Comparison of ENCODE assay signal across 8 mouse cellular contexts in genomic region chr19:4126759-4127495, GRCm38 (mm10). TPM values are rescaled to one million over a fixed set of nuclear protein-coding genes. Genes with fewer than 3 reads are reported as not detected.
A peak's percentile ranks its signal among the peaks of the same experiment; 100 is the strongest.
DNase-seq lines count a peak whose midpoint lies in the region; ATAC-seq and TF ChIP-seq lines count a peak whose summit lies in the region.

No protein-coding gene starts in this region.

- H3K9me3 ChIP-seq in G1E (replicated peaks), result no peaks in the 10 kb centered on the region
- H3K9me3 ChIP-seq in forebrain, embryonic 13.5 days (replicated peaks), result no peaks in the 10 kb centered on the region
- no peaks in the 10 kb centered on the region for H3K9me3 ChIP-seq in limb, embryonic 15.5 days

- H3K4me3 ChIP-seq in kidney, adult 2 months (ENCODE audit: insufficient read depth, low read depth, low read length), result peak overlapping the region; percentile 82
- peak overlapping the region; percentile 85; the same call in 1 of the 2 replicates for H3K4me3 ChIP-seq in G1E (ENCODE audit: low read depth, low read length)
- H3K4me3 ChIP-seq in forebrain, embryonic 13.5 days, result peak overlapping the region; percentile 72
- peak overlapping the region; percentile 81 for H3K4me3 ChIP-seq in limb, embryonic 15.5 days
- H3K4me3 ChIP-seq in small intestine, adult 2 months (ENCODE audit: low read depth, low read length), result peak overlapping the region; percentile 78

- H3K9ac ChIP-seq in forebrain, embryonic 13.5 days, result peak overlapping the region; percentile 87
- H3K9ac ChIP-seq in limb, embryonic 15.5 days, result peak overlapping the region; percentile 79

- ATAC-seq in G1E (ENCODE audit: extremely low read depth, insufficient number of reproducible peaks, low FRiP score, poor library complexity, severe bottlenecking), result no peak
- ATAC-seq in forebrain, embryonic 13.5 days, result no peak
- no peak for ATAC-seq in limb, embryonic 15.5 days (ENCODE audit: insufficient number of reproducible peaks, low FRiP score, low TSS enrichment, low read depth)
- no peak for ATAC-seq in megakaryocyte progenitor cell, adult 5-6 weeks (replicated peaks; ENCODE audit: poor library complexity)

- H3K27me3 ChIP-seq in kidney, adult 2 months (replicated peaks; ENCODE audit: control insufficient read depth, insufficient read depth, low read length), result no peaks in the 10 kb centered on the region
- H3K27me3 ChIP-seq in G1E (ENCODE audit: insufficient read depth, low read length), result no peaks in the 10 kb centered on the region
- no peaks in the 10 kb centered on the region for H3K27me3 ChIP-seq in forebrain, embryonic 13.5 days
- no peaks in the 10 kb centered on the region for H3K27me3 ChIP-seq in limb, embryonic 15.5 days
- H3K27me3 ChIP-seq in small intestine, adult 2 months (ENCODE audit: control insufficient read depth, insufficient read depth, low read length), result no peaks in the 10 kb centered on the region

- peaks cover 6% of the 10 kb centered on the region; the same call in 1 of the 2 replicates for H3K4me1 ChIP-seq in kidney, adult 2 months (ENCODE audit: control insufficient read depth, insufficient read depth, low read length)
- peaks cover 61% of the 10 kb centered on the region for H3K4me1 ChIP-seq in G1E (ENCODE audit: insufficient read depth, low read depth, low read length)
- peaks cover 18% of the 10 kb centered on the region for H3K4me1 ChIP-seq in forebrain, embryonic 13.5 days
- peaks cover 13% of the 10 kb centered on the region for H3K4me1 ChIP-seq in limb, embryonic 15.5 days
- peaks cover 12% of the 10 kb centered on the region for H3K4me1 ChIP-seq in small intestine, adult 2 months (ENCODE audit: control insufficient read depth, insufficient read depth, insufficient read length, low read length)

- peak; percentile 26 for DNase-seq in kidney, adult 2 months
- DNase-seq in kidney, adult 8-10 months, result no peak
- DNase-seq in G1E (ENCODE audit: low spot score), result no peak
- no peak for DNase-seq in spleen, adult 12 weeks (ENCODE audit: low spot score)

- TF ChIP-seq POLR2A in kidney, adult 2 months (IDR thresholded peaks at IDR 0.05; ENCODE audit: low read depth, low read length), result no peak
- TF ChIP-seq POLR2A in small intestine, adult 2 months (IDR thresholded peaks at IDR 0.05; ENCODE audit: low read depth, low read length), result no peak

- WGBS in kidney, adult 2 months, result 47% methylated on average over 7 of the region's 7 CpGs
- WGBS in forebrain, embryonic 13.5 days, result 77% methylated on average over 7 of the region's 7 CpGs
- WGBS in limb, embryonic 15.5 days, result 36% methylated on average over 7 of the region's 7 CpGs
- WGBS in small intestine, adult 2 months, result 37% methylated on average over 7 of the region's 7 CpGs

- H3K36me3 ChIP-seq in kidney, adult 2 months (ENCODE audit: control insufficient read depth, insufficient read depth, low read length), result no peaks in the 10 kb centered on the region; the same call in 1 of the 2 replicates
- peaks cover 50% of the 10 kb centered on the region for H3K36me3 ChIP-seq in G1E (replicated peaks)
- H3K36me3 ChIP-seq in forebrain, embryonic 13.5 days (ENCODE audit: poor library complexity, severe bottlenecking), result peaks cover 45% of the 10 kb centered on the region
- H3K36me3 ChIP-seq in limb, embryonic 15.5 days, result peaks cover 40% of the 10 kb centered on the region
- peaks cover 24% of the 10 kb centered on the region for H3K36me3 ChIP-seq in small intestine, adult 2 months (ENCODE audit: control insufficient read depth, insufficient read depth, low read length)

- peak overlapping the region; percentile 77 for H3K4me2 ChIP-seq in forebrain, embryonic 13.5 days
- peak overlapping the region; percentile 66 for H3K4me2 ChIP-seq in limb, embryonic 15.5 days

- H3K27ac ChIP-seq in kidney, adult 2 months (ENCODE audit: insufficient read depth, low read depth, low read length), result no peak overlapping the region
- no peak overlapping the region for H3K27ac ChIP-seq in forebrain, embryonic 13.5 days
- H3K27ac ChIP-seq in limb, embryonic 15.5 days, result peak overlapping the region; percentile 75; the same call in 1 of the 2 replicates
- peak overlapping the region; percentile 13; the same call in 1 of the 2 replicates for H3K27ac ChIP-seq in small intestine, adult 2 months (ENCODE audit: insufficient read depth, low read depth, low read length)

- TF ChIP-seq CTCF in kidney, adult 2 months (conservative IDR thresholded peaks at IDR 0.05; ENCODE audit: insufficient read depth, insufficient read length, low read depth, low read length), result no peak
- no peak for TF ChIP-seq CTCF in G1E (IDR thresholded peaks at IDR 0.05; ENCODE audit: low read depth, low read length)
- TF ChIP-seq CTCF in small intestine, adult 2 months (IDR thresholded peaks at IDR 0.05; ENCODE audit: extremely low read depth, insufficient read length, insufficient replicate concordance, low read depth, low read length), result no peak

RNA-seq across cellular contexts. Expression of gene Aip, which starts 1.3 kb away (rescaled TPM):
- polyA plus RNA-seq in kidney, adult 2 months (2012; rRNA removed), result 80.5 and 96.2 TPM in 2 replicates
- total RNA-seq in G1E (2014; fragmentation: Nextera tagmentation), result 36.8 and 39.9 TPM in 2 replicates
- 22.3 and 23.9 TPM in 2 replicates for total RNA-seq in G1E (2017)
- 86.6 and 92.9 TPM in 2 replicates for polyA plus RNA-seq in G1E (2012)
- polyA plus RNA-seq in forebrain, embryonic 13.5 days (2015; fragmentation: Nextera tagmentation; extraction: Ambion mirVana), result 73.7 and 75.9 TPM in 2 replicates
- polyA plus RNA-seq in limb, embryonic 15.5 days (2015; fragmentation: Nextera tagmentation; extraction: Ambion mirVana), result 95.5 and 97.7 TPM in 2 replicates
- polyA plus RNA-seq in small intestine, adult 2 months (2012; rRNA removed), result 41.3 and 59.8 TPM in 2 replicates
- total RNA-seq in megakaryocyte progenitor cell, adult 5-6 weeks (2015), result 61.9 and 66.4 TPM in 2 replicates
- total RNA-seq in megakaryocyte progenitor cell, adult 5-6 weeks (2017), result 24.4 and 31.1 TPM in 2 replicates

RNA-seq across cellular contexts. Expression of gene Gpr152, which starts 12.7 kb away (rescaled TPM):
- 0.03 and 0.05 TPM in 2 replicates for polyA plus RNA-seq in kidney, adult 2 months (2012; rRNA removed)
- total RNA-seq in G1E (2014; fragmentation: Nextera tagmentation) (not detected in 2 replicates), G1E (2017) (0.11 TPM in 1 of 2 replicates, not detected in the other)
- not detected in 2 replicates for polyA plus RNA-seq in G1E (2012)
- 0.04 TPM in 1 of 2 replicates, not detected in the other for polyA plus RNA-seq in forebrain, embryonic 13.5 days (2015; fragmentation: Nextera tagmentation; extraction: Ambion mirVana)
- not detected in 2 replicates for polyA plus RNA-seq in limb, embryonic 15.5 days (2015; fragmentation: Nextera tagmentation; extraction: Ambion mirVana)
- 0.06 TPM in 1 of 2 replicates, not detected in the other for polyA plus RNA-seq in small intestine, adult 2 months (2012; rRNA removed)
- not detected in 2 replicates for total RNA-seq in megakaryocyte progenitor cell, adult 5-6 weeks (2015)
- 0.10 TPM in 1 of 2 replicates, not detected in the other for total RNA-seq in megakaryocyte progenitor cell, adult 5-6 weeks (2017)

RNA-seq across cellular contexts. Expression of gene Cabp4, which starts 16.9 kb away (rescaled TPM):
- 0.12 and 0.20 TPM in 2 replicates for polyA plus RNA-seq in kidney, adult 2 months (2012; rRNA removed)
- total RNA-seq in G1E (2014; fragmentation: Nextera tagmentation) (0.75 TPM in 1 of 2 replicates, not detected in the other), G1E (2017) (0.11 TPM in 1 of 2 replicates, not detected in the other)
- 0.03 TPM in 1 of 2 replicates, not detected in the other for polyA plus RNA-seq in G1E (2012)
- polyA plus RNA-seq in forebrain, embryonic 13.5 days (2015; fragmentation: Nextera tagmentation; extraction: Ambion mirVana), result 0.09 and 0.13 TPM in 2 replicates
- 0.05 and 0.06 TPM in 2 replicates for polyA plus RNA-seq in limb, embryonic 15.5 days (2015; fragmentation: Nextera tagmentation; extraction: Ambion mirVana)
- polyA plus RNA-seq in small intestine, adult 2 months (2012; rRNA removed), result 0.25 and 0.42 TPM in 2 replicates
- not detected in 2 replicates for total RNA-seq in megakaryocyte progenitor cell, adult 5-6 weeks (2015)
- total RNA-seq in megakaryocyte progenitor cell, adult 5-6 weeks (2017), result not detected in 2 replicates

RNA-seq across cellular contexts. Expression of gene Coro1b, which starts 21.5 kb away (rescaled TPM):
- 176 and 181 TPM in 2 replicates for polyA plus RNA-seq in kidney, adult 2 months (2012; rRNA removed)
- total RNA-seq in G1E (2014; fragmentation: Nextera tagmentation) (325 and 345 TPM in 2 replicates), G1E (2017) (157 and 189 TPM in 2 replicates)
- 134 and 177 TPM in 2 replicates for polyA plus RNA-seq in G1E (2012)
- polyA plus RNA-seq in forebrain, embryonic 13.5 days (2015; fragmentation: Nextera tagmentation; extraction: Ambion mirVana), result 126 and 144 TPM in 2 replicates
- 169 and 170 TPM in 2 replicates for polyA plus RNA-seq in limb, embryonic 15.5 days (2015; fragmentation: Nextera tagmentation; extraction: Ambion mirVana)
- 264 and 493 TPM in 2 replicates for polyA plus RNA-seq in small intestine, adult 2 months (2012; rRNA removed)
- 138 and 142 TPM in 2 replicates for total RNA-seq in megakaryocyte progenitor cell, adult 5-6 weeks (2015)
- total RNA-seq in megakaryocyte progenitor cell, adult 5-6 weeks (2017), result 66.4 and 83.5 TPM in 2 replicates

RNA-seq across cellular contexts. Expression of gene Ptprcap, which starts 26.5 kb away (rescaled TPM):
- 4.7 and 20.0 TPM in 2 replicates for polyA plus RNA-seq in kidney, adult 2 months (2012; rRNA removed)
- total RNA-seq in G1E (2014; fragmentation: Nextera tagmentation) (88.5 and 107 TPM in 2 replicates), G1E (2017) (34.6 and 52.7 TPM in 2 replicates)
- polyA plus RNA-seq in G1E (2012), result 261 and 272 TPM in 2 replicates
- polyA plus RNA-seq in forebrain, embryonic 13.5 days (2015; fragmentation: Nextera tagmentation; extraction: Ambion mirVana), result 0.33 and 0.65 TPM in 2 replicates
- 7.4 and 9.5 TPM in 2 replicates for polyA plus RNA-seq in limb, embryonic 15.5 days (2015; fragmentation: Nextera tagmentation; extraction: Ambion mirVana)
- 95.3 and 169 TPM in 2 replicates for polyA plus RNA-seq in small intestine, adult 2 months (2012; rRNA removed)
- total RNA-seq in megakaryocyte progenitor cell, adult 5-6 weeks (2015), result 96.4 and 114 TPM in 2 replicates
- total RNA-seq in megakaryocyte progenitor cell, adult 5-6 weeks (2017), result 79.5 and 83.5 TPM in 2 replicates

Comparison
In these comparisons a context has a peak if more than half of its experiments do, and no peak if none do; other contexts are left out.
1. H3K27ac ChIP-seq: peak in limb, embryonic 15.5 days (single experiment) and small intestine, adult 2 months (single experiment); none in kidney, adult 2 months (single experiment) and forebrain, embryonic 13.5 days (single experiment).
2. Peak in every context shown above with its lines, with median percentiles within 50 percentile points of each other: H3K4me3 ChIP-seq.